Mouse (Mus musculus): ENCODE measurements around the gene Bex3. TPM values are rescaled to one million over a fixed set of nuclear protein-coding genes. Genes with fewer than 3 reads are reported as not detected.

The Bex3 gene
- total RNA-seq, 1 experiment = 629 TPM

DNA sequence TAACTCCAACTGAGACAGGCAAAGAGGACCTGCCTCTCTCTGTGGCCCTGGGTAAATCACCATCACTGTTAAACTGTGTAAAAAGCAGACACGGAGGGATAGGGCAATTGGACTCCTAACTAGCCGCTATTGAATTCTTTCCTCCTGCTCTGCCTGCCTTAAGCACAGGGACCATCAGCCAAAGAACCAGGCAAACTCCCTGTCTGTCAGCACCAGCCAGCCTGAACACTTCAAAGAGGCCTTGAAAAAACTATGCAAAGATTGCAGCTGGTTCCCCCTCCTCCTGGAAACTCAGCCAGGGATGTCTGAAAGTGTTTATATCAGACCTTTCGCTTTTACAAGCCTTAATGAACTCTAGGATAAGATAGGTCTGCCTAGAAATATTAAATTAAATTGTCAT, 4.5 kb downstream of the Bex3 start:
- Histone ChIP-seq H3K36me3 (ENCODE audit: control insufficient read depth, insufficient read depth, low read length, poor library complexity, severe bottlenecking) (peaks cover 11% of the 10 kb centered on the region), H3K4me3 (ENCODE audit: insufficient read depth in 1 of 2, low read depth in 1 of 2, low read length in 2 of 2, poor library complexity in 1 of 2, severe bottlenecking in 1 of 2) (no peak overlapping the region), H3K27ac (ENCODE audit: insufficient read depth, low read depth, low read length, poor library complexity, severe bottlenecking) (no peak overlapping the region), H3K9me3 (ENCODE audit: control insufficient read depth, insufficient read depth, low read depth, low read length) (no peaks in the 10 kb centered on the region), H3K4me1 (ENCODE audit: control insufficient read depth in 2 of 2, insufficient read depth in 2 of 2, low read length in 2 of 2, poor library complexity in 1 of 2) (peaks cover 2 to 3% of the 10 kb centered on the region in 2 experiments; a peak in 1 of 4 replicates), H3K9ac (ENCODE audit: insufficient read depth, low read depth, low read length, poor library complexity, severe bottlenecking) (no peak overlapping the region)
- in situ Hi-C loops (cut with MboI; ENCODE audit: low sequenced_read_pairs in 2 of 2, unreplicated experiment in 2 of 2) = no loop called here
- no peak for DNase-seq (ENCODE audit: low read depth, low spot score)
- no peak for TF ChIP-seq CHD2 (IDR thresholded peaks at IDR 0.05; ENCODE audit: low read depth, low read length)
- no peak for TF ChIP-seq ZNF384 (IDR thresholded peaks at IDR 0.05; ENCODE audit: low read depth, low read length)
- TF ChIP-seq MAFK (IDR thresholded peaks at IDR 0.05; ENCODE audit: insufficient read depth, low read depth, low read length) = no peak
- TF ChIP-seq HCFC1 (IDR thresholded peaks at IDR 0.05; ENCODE audit: borderline replicate concordance, insufficient read depth, low read length) = no peak

DNA sequence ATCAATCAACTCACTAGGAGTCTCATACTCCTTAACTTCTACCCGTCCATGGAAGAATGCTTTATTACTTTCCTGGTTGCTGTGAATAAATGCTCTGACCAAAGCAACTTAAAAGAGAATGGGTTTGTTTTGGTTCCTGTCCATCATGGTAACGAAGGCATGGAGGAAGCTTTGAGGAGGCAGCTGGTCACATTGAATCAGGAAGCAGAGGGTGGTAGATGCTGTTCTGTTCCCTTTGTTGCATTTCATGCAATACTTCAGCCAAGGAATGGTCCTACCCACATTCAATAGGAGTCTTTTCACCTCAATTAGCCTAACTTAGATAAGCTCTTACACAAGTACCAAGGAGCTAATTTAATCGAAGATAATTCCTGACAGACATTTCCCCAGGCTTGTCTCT, 5.3 kb downstream of the Bex3 start:
- no peak for TF ChIP-seq CHD2 (IDR thresholded peaks at IDR 0.05; ENCODE audit: low read depth, low read length)
- no peak for TF ChIP-seq HCFC1 (IDR thresholded peaks at IDR 0.05; ENCODE audit: borderline replicate concordance, insufficient read depth, low read length)
- no peak for TF ChIP-seq ZC3H11A (IDR thresholded peaks at IDR 0.05; ENCODE audit: borderline replicate concordance, low read depth, low read length)
- no peak for TF ChIP-seq ZNF384 (IDR thresholded peaks at IDR 0.05; ENCODE audit: low read depth, low read length)
- no peak for TF ChIP-seq MAFK (IDR thresholded peaks at IDR 0.05; ENCODE audit: insufficient read depth, low read depth, low read length)
- H3K36me3 ChIP-seq (ENCODE audit: control insufficient read depth, insufficient read depth, low read length, poor library complexity, severe bottlenecking) = peaks cover 11% of the 10 kb centered on the region
- in situ Hi-C loops (cut with MboI; ENCODE audit: low sequenced_read_pairs in 2 of 2, unreplicated experiment in 2 of 2) = no loop called here
- H3K27ac ChIP-seq (ENCODE audit: insufficient read depth, low read depth, low read length, poor library complexity, severe bottlenecking) = no peak overlapping the region
- no peaks in the 10 kb centered on the region for H3K9me3 ChIP-seq (ENCODE audit: control insufficient read depth, insufficient read depth, low read depth, low read length)
- no peak overlapping the region for H3K4me3 ChIP-seq (ENCODE audit: insufficient read depth in 1 of 2, low read depth in 1 of 2, low read length in 2 of 2, poor library complexity in 1 of 2, severe bottlenecking in 1 of 2)
- peaks cover 0 to 2% of the 10 kb centered on the region in 2 experiments; a peak in 1 of 4 replicates for H3K4me1 ChIP-seq (ENCODE audit: control insufficient read depth in 2 of 2, insufficient read depth in 2 of 2, low read length in 2 of 2, poor library complexity in 1 of 2)
- no peak for DNase-seq (ENCODE audit: low read depth, low spot score)
- H3K9ac ChIP-seq (ENCODE audit: insufficient read depth, low read depth, low read length, poor library complexity, severe bottlenecking) = no peak overlapping the region

DNA sequence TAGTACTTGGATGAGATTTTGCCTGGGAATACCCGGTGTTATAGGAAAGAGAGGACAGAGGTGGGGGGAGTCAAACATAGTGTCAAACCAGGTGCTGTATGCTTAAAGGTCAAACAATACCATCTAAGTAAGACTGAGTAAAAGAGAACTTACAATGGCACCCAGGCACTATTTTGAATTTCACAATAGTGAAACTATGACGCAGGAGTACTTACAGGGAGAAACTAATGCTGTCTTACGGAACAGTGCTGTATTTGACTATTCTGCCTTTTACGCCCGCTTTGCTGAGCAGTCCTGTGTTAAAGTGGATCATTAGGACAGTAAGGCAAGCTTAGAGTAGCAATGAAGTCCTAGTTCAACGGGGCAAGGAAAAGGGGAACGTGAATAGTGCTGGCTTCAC, 7.5 kb downstream of the Bex3 start:
- H3K27ac ChIP-seq (ENCODE audit: insufficient read depth, low read depth, low read length, poor library complexity, severe bottlenecking) = no peak overlapping the region
- H3K9me3 ChIP-seq (ENCODE audit: control insufficient read depth, insufficient read depth, low read depth, low read length) = no peaks in the 10 kb centered on the region
- H3K9ac ChIP-seq (ENCODE audit: insufficient read depth, low read depth, low read length, poor library complexity, severe bottlenecking) = no peak overlapping the region
- in situ Hi-C loops (cut with MboI; ENCODE audit: low sequenced_read_pairs in 2 of 2, unreplicated experiment in 2 of 2) = no loop called here
- no peaks in the 10 kb centered on the region for H3K36me3 ChIP-seq (ENCODE audit: control insufficient read depth, insufficient read depth, low read length, poor library complexity, severe bottlenecking)
- no peaks in the 10 kb centered on the region for H3K4me1 ChIP-seq (ENCODE audit: control insufficient read depth in 2 of 2, insufficient read depth in 2 of 2, low read length in 2 of 2, poor library complexity in 1 of 2)
- H3K4me3 ChIP-seq (ENCODE audit: insufficient read depth in 1 of 2, low read depth in 1 of 2, low read length in 2 of 2, poor library complexity in 1 of 2, severe bottlenecking in 1 of 2) = no peak overlapping the region
- DNase-seq (ENCODE audit: low read depth, low spot score) = no peak
- no peak for TF ChIP-seq ZNF384 (IDR thresholded peaks at IDR 0.05; ENCODE audit: low read depth, low read length)
- no peak for TF ChIP-seq MAFK (IDR thresholded peaks at IDR 0.05; ENCODE audit: insufficient read depth, low read depth, low read length)
- no peak for TF ChIP-seq HCFC1 (IDR thresholded peaks at IDR 0.05; ENCODE audit: borderline replicate concordance, insufficient read depth, low read length)
- no peak for TF ChIP-seq CHD2 (IDR thresholded peaks at IDR 0.05; ENCODE audit: low read depth, low read length)
- no peak for TF ChIP-seq ZC3H11A (IDR thresholded peaks at IDR 0.05; ENCODE audit: borderline replicate concordance, low read depth, low read length)

DNA sequence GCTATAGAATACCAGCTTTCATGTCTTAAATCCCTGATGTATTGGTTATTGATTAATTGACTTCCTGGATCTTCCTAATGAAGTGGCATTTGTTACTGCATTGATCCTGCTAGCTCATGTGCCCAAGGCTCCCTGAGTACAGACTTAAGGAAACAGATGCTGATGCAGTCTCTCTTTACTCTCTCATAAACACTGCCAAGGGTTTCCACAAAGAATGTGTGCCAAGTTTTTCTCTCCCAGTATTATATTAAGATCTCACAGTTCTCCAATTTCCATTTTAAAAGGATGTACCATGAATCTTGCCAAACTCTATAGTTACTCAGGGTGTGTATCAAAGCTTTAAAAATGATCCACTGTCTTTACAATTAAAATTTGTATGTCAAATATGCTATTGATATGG, 8.3 kb downstream of the Bex3 start:
- H3K9ac ChIP-seq (ENCODE audit: insufficient read depth, low read depth, low read length, poor library complexity, severe bottlenecking) = no peak overlapping the region
- no peaks in the 10 kb centered on the region for H3K36me3 ChIP-seq (ENCODE audit: control insufficient read depth, insufficient read depth, low read length, poor library complexity, severe bottlenecking)
- no peaks in the 10 kb centered on the region for H3K4me1 ChIP-seq (ENCODE audit: control insufficient read depth in 2 of 2, insufficient read depth in 2 of 2, low read length in 2 of 2, poor library complexity in 1 of 2)
- H3K4me3 ChIP-seq (ENCODE audit: insufficient read depth in 1 of 2, low read depth in 1 of 2, low read length in 2 of 2, poor library complexity in 1 of 2, severe bottlenecking in 1 of 2) = no peak overlapping the region
- in situ Hi-C loops (cut with MboI; ENCODE audit: low sequenced_read_pairs in 2 of 2, unreplicated experiment in 2 of 2) = no loop called here
- no peak for TF ChIP-seq ZNF384 (IDR thresholded peaks at IDR 0.05; ENCODE audit: low read depth, low read length)
- no peak for TF ChIP-seq HCFC1 (IDR thresholded peaks at IDR 0.05; ENCODE audit: borderline replicate concordance, insufficient read depth, low read length)
- TF ChIP-seq MAFK (IDR thresholded peaks at IDR 0.05; ENCODE audit: insufficient read depth, low read depth, low read length) = no peak
- no peak for TF ChIP-seq ZC3H11A (IDR thresholded peaks at IDR 0.05; ENCODE audit: borderline replicate concordance, low read depth, low read length)
- no peak for TF ChIP-seq CHD2 (IDR thresholded peaks at IDR 0.05; ENCODE audit: low read depth, low read length)
- no peaks in the 10 kb centered on the region for H3K9me3 ChIP-seq (ENCODE audit: control insufficient read depth, insufficient read depth, low read depth, low read length)
- H3K27ac ChIP-seq (ENCODE audit: insufficient read depth, low read depth, low read length, poor library complexity, severe bottlenecking) = no peak overlapping the region
- DNase-seq (ENCODE audit: low read depth, low spot score) = no peak

DNA sequence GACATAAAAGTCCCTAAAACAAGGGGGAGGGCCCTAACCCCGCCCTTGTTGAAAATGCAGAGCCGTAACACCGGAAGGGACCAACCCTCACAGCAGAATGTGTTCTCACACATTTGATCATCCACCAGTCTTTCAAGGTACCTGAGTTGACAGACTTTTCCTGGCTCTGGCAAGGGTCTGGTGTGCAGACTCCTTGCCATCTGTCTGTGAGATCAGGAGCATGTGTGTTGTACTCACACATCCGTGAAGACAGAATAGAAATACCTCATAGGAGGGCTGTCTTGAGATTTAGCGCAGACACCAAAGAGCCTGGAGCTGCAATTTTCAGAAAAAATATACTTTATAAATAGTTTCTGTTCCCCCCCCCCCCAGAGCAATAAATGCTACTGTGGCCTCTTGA, 9.4 kb downstream of the Bex3 start:
- in situ Hi-C loops (cut with MboI; ENCODE audit: low sequenced_read_pairs in 2 of 2, unreplicated experiment in 2 of 2) = no loop called here
- no peak overlapping the region for H3K4me3 ChIP-seq (ENCODE audit: insufficient read depth in 1 of 2, low read depth in 1 of 2, low read length in 2 of 2, poor library complexity in 1 of 2, severe bottlenecking in 1 of 2)
- no peaks in the 10 kb centered on the region for H3K9me3 ChIP-seq (ENCODE audit: control insufficient read depth, insufficient read depth, low read depth, low read length)
- H3K4me1 ChIP-seq (ENCODE audit: control insufficient read depth in 2 of 2, insufficient read depth in 2 of 2, low read length in 2 of 2, poor library complexity in 1 of 2) = no peaks in the 10 kb centered on the region
- no peak for DNase-seq (ENCODE audit: low read depth, low spot score)
- H3K27ac ChIP-seq (ENCODE audit: insufficient read depth, low read depth, low read length, poor library complexity, severe bottlenecking) = no peak overlapping the region
- H3K36me3 ChIP-seq (ENCODE audit: control insufficient read depth, insufficient read depth, low read length, poor library complexity, severe bottlenecking) = no peaks in the 10 kb centered on the region
- no peak overlapping the region for H3K9ac ChIP-seq (ENCODE audit: insufficient read depth, low read depth, low read length, poor library complexity, severe bottlenecking)
- TF ChIP-seq ZNF384 (IDR thresholded peaks at IDR 0.05; ENCODE audit: low read depth, low read length) (no peak), HCFC1 (IDR thresholded peaks at IDR 0.05; ENCODE audit: borderline replicate concordance, insufficient read depth, low read length) (no peak), ZC3H11A (IDR thresholded peaks at IDR 0.05; ENCODE audit: borderline replicate concordance, low read depth, low read length) (no peak), MAFK (IDR thresholded peaks at IDR 0.05; ENCODE audit: insufficient read depth, low read depth, low read length) (no peak), CHD2 (IDR thresholded peaks at IDR 0.05; ENCODE audit: low read depth, low read length) (no peak)

Measured in ES-E14 (cell line).